Mouse (Mus musculus) cerebellum, adult 2 months (tissue): ENCODE measurements around the gene Arhgef3.

ENCODE experiments used
- CTCF ChIP-seq: fragments of 200-500 bp; IDR thresholded peaks from 2 replicates; pipeline ENCODE4 v1.5.1; 2011; ENCODE audit warnings: low read depth, mild to moderate bottlenecking, control low read depth, low read length, moderate library complexity, borderline replicate concordance; ENCODE audit not compliant: insufficient read depth
- POLR2A ChIP-seq: fragments of 200-500 bp; IDR thresholded peaks from 2 replicates; pipeline ENCODE4 v1.6.1; 2011; ENCODE audit warnings: low read length, control low read depth, borderline replicate concordance; ENCODE audit not compliant: insufficient read depth

DNA sequence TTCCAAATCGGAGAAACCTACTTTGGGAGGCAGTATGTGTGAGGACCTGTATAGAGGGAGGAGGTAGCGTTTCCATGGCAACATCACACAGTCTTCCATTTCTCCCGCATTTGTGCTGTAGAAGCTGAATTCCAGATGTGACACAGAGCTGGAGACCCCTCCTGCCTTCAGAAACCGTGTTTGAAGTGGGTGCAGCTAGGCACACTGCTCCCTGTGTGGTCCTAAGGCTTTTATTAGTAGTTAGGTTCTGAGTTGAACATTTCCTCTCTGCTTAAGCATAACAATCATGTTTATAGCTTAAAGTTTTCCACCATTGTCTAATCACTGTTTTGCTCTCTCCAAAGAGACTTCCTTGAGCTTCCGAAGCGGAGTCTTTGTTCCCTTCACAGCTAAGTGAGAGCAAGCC, 46.8 kb upstream of the Arhgef3 start:
- no peak for TF ChIP-seq CTCF
- TF ChIP-seq POLR2A: no peak
